Mouse (Mus musculus) retina, postnatal 1 day (tissue): Measurements from ENCODE around the gene Med24.

Source experiments
- DNase-seq: peaks from one replicate; pipeline ENCODE4 v3.0.0-alpha.2; 2012

The Med24 gene

DNA sequence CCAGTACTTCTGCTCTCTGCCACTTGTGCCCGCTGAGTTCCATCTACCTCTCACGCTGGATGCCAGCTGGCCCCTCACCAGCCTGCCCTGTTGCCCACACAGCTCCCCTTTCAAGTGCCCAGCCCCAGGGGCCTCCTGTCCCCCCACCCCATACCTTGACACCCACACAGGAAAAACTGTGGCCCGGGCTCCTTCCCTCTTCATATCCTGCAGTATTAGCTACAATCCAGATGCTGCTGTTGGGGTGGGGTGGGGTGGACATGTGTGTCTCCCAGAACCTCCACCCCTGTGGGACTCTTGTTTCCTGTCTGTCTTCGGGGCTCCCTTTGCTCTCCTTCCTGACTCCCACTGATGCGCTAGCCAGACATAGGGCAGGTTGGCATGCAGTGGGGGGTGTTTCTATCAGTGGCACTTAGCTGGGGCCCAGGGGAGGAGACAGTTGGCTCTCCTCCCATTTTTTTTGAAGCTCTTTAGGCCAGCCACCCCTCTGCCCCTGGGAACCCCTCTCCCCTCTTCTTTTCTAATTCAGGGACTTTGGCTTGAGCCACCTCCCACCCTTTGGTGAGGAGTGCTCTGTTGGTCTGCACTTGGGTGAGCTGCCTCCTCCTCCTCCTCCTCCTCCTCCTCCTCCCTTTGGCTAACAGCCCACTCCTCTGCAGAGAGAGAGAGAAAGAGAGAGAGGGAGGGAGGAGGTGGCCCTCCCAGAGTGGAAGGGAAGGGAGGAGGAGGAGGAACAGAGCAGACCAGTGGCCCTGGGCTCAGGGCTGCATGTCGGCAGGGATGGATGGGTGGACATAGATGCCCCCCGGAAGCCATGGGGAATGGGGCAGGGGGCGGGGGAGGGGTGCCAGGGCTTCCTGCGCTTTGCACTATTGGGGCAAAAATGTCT, 36.4 kb upstream of the Med24 start:
- DNase-seq = peak; percentile 70

DNA sequence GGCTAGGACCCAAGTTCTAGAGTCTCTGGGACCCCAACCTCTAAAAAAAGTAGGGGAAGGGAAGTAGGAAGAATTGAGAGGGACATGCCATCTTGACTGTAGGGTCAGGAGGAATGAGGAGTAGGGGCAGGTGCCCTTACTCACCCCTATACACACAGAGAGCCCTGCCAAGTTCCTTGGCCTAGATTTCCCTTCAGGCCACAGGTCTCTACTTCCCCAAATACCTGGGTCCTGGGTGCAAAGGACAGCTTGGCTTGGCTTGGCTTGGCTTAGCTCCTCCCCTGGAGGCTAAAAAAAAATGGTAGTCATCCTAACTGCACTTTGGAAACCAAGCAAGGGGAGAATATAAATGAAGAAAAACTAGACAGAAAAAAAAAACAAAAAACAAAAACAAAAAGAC, 35.5 kb upstream of the Med24 start:
- no peak for DNase-seq

DNA sequence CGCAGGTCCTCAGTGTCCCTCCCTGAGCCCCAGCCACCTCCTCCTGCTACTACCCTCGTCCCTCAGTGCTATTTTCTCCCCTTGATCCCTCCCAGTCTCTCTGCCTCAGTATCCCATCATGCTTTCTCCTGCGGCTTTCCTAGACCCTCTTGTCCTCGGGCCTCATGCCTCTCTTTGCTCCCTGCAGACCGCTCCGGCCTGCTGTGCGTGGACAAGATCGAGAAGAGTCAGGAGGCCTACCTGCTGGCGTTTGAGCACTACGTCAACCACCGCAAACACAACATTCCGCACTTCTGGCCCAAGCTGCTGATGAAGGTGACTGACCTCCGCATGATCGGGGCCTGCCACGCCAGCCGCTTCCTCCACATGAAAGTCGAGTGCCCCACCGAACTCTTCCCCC, 34.9 kb upstream of the Med24 start:
- DNase-seq = no peak

DNA sequence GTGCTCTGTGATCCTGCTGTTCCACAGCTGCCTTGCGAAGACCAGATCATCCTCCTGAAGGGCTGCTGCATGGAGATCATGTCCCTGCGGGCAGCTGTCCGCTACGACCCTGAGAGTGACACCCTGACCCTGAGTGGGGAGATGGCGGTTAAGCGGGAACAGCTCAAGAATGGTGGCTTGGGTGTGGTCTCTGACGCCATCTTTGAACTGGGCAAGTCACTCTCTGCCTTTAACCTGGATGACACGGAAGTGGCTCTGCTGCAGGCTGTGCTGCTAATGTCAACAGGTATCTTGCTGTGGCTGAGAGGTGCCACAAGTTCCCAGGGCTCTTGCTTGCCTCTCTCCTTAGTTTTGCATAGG, 34.2 kb upstream of the Med24 start:
- no peak for DNase-seq

DNA sequence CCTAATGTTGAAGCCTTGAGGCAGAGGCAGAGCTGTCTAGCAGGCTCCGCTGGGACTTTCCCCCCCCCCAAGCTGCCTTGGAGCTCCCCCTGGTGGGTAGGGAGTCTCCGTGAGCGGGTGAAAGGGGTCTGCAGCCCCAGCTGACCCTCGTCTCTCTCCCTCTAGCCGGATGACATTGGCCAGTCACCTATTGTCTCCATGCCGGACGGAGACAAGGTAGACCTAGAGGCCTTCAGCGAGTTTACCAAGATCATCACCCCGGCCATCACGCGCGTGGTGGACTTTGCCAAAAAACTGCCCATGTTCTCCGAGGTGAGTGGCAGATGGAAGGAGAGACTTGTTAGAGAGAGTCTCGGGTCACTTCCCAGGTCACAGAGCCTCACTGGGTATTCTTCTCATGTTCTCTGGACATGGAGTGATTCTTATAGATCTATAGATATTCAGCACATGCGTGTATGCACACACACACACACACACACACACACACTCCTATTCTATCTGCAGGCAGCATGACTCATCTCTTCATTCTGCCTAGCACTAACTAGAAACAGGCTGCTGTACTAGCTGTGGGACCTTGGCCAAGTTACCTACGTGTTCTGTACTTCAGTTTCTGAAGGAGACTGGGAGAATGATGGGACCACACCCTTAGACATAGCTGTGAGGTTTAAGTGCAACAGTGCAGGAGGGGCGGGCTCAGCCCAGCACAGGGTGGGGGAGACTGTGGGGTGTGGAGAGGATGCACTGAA, 33.7 kb upstream of the Med24 start:
- DNase-seq = peak; percentile 53

DNA sequence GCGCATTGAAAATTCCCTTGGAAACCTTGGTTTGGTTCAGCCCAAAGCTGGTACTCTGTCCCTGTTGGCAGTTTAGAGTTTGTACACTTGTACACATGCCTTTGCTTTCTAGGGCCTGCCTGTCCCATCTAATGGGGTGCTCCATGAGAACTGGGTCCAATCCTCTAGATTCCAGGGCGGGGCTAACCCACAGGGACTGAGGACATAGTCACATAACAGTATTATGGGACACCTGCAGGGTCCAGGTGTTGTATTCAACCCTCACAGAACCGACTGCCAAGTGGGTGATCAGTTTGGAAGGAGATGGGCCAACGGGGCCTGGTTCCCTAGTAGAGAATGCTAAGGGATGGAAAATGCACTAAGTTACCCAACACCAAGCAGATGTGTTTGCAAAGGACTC, 32.7 kb upstream of the Med24 start:
- DNase-seq = no peak

DNA sequence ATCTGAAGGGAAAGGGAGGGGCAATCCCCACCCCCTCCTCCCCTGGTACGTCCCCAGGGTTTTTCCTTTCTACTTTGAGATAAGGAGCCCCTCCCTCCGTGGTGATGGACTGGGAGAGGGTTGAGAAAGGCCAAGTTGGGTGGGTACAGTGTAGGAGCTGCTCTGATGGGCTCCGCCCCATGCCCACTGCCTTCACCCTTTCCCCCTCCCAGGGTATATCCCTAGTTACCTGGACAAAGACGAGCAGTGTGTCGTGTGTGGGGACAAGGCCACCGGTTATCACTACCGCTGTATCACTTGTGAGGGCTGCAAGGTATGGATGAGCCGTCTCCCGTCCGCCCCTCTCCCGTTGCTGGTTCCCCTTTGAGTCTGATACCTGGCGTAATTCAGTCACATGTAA, 27.5 kb upstream of the Med24 start:
- no peak for DNase-seq

DNA sequence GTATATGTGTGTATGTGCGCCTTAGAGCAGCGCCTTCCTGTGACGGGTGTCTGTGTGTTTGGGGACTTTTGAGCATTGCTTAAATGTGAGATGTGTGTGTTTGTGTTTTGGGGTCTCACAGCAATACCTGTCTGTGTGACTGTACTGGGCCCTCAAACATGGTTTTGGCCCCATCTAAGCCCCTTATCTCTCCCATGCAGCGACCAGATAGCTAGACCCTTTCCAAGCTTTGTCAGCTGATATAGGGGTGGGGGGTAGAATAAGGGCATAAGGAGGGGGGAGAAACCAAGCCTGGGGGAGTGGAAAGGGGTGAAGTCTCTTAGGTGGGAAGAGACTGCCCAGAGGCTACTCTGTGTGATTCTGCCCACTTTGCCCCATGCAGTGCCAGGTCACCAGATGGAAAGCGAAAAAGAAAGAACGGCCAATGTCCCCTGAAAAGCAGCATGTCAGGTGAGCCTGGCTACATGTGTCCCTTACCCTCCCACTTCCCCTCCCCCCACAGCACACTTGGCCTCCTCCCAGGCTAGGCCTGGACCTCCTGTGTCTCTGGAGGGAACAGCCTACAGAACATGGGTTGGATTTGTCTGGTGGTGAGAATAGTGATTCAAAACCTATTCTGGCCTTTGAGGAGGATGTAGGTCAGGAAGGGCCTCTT, 26.6 kb upstream of the Med24 start:
- no peak for DNase-seq

DNA sequence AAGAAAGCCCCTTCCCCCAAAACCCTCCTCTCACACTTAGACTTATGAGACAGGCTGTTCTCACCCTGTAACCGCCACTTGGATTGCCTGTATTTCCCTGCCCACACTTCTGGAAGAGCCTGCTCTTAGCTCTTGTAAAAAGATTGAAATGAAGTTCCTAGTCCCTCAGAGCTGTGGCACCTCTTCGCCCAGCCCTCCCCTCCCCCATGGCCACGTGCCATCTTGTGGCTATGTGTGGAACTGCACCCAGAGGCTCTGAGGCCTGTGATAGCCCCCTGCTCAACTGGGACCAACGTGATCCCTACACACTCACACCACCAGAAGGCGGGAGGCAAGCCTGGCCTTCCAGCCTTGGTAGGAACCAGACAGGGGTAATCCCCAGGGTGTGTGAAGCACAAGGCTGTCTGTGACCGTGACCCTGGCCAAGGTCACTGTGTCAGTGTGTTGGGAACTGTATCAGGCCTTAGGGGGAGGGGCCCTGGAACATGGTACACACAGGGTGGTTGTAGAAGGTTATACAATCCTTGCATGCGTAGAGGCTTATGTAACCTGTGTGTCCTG, 25.5 kb upstream of the Med24 start:
- DNase-seq = peak; percentile 89

DNA sequence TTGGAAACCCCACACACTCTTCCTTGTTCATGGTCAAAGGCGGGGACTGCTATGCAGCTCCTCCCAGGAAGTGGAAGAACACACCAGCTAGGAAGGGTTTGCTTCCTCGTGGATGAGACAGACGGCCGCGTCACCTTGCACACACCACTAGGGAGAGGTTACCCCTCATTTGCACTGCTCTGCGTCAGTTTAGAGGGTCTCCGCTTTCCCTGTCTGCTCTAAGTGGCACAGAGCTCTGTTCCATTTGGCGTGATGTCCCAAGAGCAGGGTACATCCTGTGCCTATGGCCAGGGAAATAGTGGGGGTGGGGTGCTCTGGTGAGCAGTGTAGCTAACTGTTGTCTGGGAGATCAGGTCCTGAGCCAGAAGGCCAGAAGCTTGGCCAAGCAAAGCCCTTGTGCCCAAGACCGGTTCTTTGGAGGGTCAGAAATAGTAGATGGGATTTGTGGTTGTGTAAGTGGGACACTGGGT, 25.0 kb upstream of the Med24 start:
- no peak for DNase-seq

DNA sequence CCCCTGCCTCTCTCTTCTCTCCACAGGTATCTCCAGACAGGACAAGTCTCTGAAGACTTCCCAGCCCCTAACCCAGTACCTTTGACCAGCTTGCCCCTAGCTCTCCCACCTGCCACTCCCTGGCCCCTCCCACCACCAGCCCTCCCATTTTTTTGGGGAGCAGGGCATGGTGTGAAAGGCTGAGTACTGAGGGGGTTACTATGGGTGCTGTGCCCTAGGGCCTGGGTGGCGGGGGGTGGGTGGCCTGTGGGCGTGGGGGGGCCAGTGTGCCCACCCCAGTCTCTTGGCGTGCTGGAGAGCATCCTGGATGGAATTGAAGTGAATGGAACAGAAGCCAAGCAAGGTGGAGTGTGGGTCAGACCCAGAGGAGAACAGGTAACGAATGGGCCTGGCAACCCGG, 24.0 kb upstream of the Med24 start:
- DNase-seq = no peak

DNA sequence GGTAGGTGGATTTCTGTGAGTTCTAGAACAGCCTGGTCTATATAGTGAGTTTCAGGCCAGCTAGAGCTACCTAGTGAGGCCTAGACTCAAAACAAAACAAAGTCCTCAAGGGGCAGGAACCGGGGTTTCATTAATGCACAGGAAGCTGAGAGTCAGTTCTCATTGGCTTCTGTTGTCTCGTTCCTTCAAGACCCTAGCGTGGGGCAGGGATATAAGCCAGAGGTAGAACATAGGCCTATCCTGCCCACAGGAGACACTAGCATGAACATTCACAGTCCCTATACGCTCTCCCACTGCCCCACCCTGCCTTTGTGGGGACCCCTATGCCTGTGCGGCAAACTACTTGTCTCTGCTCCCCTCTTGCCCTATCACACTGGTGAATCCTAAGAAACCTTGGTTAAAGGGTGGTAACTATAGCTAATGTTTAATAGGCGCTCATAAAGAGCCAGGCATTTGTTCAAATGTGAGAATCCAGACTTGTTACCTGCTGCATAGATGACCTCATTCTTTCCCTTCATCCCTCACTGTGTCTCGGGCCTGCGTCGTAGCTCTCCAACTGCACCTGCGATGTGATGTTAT, 23.4 kb upstream of the Med24 start:
- no peak for DNase-seq

DNA sequence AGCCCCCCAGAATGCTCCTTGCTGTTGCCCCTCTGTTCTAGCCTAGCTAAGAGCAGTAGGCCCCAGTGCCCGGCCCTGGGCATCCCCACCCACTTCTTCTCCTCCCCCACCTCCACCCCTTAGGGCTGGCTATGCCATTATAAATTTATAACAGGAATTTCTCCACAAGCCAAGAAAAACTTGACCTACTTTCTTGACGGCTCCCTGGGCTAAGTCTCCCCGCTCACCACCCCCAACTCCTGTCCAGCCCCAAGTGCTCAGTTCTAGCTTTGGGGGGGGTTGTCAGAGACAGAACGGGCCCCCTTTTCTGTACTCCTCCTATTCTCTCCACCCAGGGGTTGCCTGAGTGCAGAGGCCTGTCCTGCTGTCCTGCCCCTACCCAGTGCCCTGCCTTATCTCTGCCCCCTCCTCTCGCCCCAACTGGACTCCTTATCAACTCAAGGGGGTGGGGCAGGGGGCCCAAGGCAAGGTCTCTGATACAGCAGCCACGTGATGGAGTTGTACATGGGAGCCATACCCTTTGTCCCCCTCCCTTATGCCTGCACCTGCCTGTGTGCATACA, 22.1 kb upstream of the Med24 start:
- DNase-seq = peak; percentile 71

DNA sequence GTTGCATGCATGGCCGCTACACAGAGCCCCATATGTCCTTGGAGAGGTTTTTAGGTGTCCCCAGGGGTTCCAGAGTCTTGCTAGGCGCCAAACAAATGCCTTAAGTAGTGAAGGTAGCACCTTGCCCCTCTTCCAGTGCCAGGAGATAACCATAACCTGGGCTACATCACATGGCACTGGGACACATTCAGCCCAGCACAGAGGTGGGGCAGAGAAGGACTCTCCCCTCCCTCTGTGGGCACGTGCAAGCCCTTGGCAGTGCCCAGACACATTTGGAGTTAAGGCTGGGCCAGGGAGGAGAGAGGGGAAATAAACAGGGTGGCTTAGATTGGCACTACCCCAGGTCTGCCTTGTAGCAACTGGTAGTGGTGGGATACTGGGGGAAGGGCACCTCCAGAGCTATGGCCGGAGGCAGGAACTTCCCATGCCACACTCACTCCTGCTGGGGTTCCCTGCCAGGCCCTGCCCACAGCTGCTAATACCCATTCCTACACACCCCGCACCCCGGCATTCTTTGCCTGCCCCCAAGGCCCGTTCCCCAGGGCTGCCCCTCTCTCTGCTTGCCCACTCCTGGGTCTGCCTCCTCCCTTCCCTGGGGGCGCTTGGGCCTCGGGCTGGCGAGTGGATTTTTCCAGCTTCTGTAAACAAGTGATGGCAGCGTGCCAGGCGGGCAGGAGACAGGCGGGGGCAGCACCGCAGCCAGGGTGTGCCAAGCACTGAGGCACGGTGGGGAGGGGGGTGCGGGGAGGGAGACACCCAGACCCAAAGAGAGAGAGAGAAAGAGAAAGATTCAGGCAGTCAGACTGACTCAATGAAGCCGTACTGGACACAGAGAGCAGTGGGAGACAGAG, 21.3 kb upstream of the Med24 start:
- DNase-seq = peak; percentile 96

DNA sequence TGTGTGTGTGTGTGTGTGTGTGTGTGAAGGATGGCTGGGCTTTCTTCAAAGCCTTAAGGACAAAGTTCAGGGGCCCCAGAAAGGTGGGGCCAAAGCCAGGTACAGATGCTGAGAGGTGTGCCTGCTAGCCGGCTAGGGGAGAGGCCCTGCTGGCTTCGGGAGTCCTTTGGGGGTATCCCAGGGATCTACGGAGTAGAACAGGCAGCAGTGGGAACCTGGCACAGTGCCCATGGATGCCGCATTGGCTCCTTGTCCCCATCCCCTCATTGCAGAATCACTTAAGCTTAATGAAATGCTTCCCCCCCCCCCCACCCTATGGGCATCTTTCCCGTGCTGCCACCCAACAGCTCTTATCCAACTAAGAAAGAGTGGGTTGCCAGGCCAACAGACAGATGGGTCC, 20.5 kb upstream of the Med24 start:
- peak; percentile 75 for DNase-seq

DNA sequence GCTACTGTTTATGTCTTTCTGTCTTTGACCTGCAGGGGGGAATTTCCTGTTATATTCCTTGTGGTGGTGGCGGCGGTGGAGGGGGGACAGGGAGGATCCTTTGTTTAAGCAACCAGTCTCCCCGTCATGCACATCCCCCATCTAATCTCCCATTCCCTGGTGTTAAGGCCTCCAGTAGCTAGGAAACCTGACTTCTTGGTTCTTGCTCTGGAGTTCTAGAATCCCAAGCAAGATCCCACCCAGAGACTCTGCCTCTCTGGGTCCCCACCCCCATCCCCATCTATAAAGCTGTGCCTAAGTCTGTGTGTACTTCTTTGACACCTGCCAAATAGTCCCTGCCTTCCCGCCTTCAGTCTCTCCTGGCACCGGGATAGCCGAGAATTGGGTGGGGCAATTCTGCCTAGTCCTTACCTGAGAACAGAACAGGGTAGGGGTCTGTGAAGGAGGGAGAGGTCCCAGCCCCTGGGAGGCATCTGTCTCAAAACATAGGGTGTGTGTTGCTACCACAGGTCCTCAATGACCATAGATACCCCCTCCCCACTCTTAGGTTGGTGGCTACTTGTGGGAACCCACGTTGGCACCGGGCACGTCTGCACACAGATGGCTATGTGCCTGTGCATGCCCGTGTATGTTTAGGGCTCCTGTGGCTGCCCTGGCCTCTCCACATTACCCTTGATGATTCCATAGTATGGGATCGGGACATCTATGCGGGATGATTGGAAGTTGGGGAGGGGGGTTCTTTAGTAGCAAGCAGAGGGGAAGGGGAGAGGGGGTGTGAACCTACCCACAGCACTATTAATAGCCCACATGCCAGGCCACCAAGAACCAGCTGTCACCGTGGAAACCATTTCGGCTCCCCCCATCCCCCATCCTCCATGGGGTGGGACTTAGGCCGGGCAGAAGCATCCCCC, 19.5 kb upstream of the Med24 start:
- peak; percentile 67 for DNase-seq

DNA sequence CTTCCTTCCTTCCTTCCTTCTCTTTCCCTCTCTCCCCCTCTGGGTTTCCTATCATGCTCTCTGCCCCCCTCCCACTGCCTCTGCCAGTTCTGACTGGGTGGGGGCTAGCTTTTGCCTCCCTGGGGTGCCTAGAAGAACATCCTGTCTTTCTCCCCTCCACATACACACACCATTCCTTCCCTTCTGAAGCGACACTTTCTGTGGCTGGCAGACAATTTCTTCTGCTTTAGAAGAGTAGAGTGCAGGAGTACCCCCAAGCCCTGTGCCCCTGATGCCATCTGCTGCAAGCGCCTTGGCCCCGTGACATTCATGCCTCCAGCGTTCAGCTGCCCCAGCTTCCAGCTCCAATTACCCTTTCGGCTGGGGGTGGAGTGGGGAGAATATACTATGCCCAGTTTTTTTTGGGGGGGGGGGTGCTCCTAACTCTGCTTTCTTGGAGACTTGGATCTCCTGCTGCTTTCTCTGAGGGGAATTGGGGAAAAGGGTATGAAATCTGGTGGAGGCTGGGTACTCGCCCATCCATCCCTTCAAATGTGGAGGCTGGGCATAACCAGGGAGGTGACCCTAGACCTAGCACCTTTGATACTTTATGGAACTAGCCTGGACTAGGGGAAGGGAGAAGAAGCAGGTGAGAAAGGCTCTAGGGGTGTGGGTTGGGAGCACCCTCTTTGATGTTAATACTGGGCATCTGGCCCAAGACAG, 18.7 kb upstream of the Med24 start:
- peak; percentile 72 for DNase-seq

DNA sequence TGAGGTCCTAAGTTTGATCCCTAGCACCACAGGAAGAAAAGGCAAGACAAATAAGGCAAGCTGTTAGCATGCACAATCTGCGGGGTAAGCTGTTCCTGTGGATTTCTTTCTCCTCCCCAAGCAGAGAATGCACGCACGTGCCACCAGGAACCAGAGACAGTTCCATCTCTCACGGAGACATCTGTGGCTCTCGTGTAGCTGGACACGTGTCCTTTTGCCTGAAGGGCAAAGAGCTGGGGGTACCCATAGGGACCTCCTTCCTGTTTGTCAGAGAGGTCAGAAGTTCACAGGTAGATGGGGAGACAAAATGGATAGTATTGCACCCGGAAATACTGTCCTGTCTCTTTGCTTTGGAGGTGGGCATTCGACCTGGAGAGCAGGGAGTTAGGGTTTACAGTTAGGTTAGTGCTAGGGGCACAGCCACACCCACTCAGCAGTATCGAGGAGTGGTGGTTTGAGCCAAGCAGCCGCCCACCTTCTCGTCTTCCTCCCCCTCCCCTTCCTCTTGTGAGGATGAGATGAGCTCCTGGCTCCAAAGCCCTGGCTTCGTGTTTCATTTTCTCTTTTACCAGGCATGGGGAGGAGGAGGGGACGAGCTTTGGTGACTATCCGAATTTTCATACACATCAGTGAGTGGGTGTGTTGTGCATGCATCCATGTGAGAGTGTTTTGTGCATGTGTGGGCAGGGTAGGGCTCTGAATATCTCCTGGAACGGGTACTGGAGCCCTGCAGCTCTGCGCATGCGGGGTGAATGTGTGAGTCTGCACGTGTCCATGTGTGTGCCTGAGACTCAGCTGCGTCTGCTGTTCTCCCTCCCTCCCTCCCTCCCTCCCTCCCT, 17.8 kb upstream of the Med24 start:
- peak; percentile 94 for DNase-seq
